Mouse (Mus musculus) layer of hippocampus, postnatal 10 days (tissue): ENCODE results near the gene Slc15a5. TPM values are rescaled to one million over a fixed set of nuclear protein-coding genes. Genes with fewer than 3 reads are reported as not detected.

Source experiments
- DNase-seq, 2 experiments: peaks; one replicate each; pipeline ENCODE4 v3.0.0; 2021; ENCODE audit warnings: low spot score in 2 of 2
- total RNA-seq, 2 experiments: library from RNA; stranded (reverse); gene quantifications; 2 replicates each; pipeline ENCODE4 v1.2.3; 2021

Slc15a5 gene
- total RNA-seq, 2 experiments from 2014 or later = not detected

GRCm38 (mm10) chr6:137963703-137964102 is 116.0 kb downstream of the Slc15a5 start:
- DNase-seq = no peak

- DNase-seq = no peak
Measured at GRCm38 (mm10) chr6:137962836-137963235, 116.9 kb downstream of the Slc15a5 start.

GRCm38 (mm10) chr6:137960023-137960778 is 119.5 kb downstream of the Slc15a5 start:
- no peak for DNase-seq

DNA sequence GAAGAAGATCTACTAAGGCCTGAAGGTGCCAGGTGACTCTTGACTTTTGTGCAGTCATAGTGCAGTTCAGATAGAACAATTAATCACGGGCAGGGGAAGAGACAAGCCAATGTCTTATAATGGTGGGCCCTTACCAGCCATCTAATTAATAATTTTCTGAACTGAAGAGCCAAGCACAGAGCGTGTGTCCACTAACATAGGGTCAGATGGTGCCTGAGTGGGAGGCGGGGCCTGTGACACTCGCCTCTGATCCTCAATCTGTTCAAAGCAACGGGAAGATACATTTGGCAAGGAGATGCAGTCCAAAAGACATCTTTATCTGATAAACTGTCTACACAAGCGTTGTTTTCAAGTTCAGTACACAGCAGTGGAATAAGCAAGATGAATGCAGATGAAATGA is 122.1 kb downstream of the Slc15a5 start:
- DNase-seq = no peak

- DNase-seq = no peak
Measured at GRCm38 (mm10) chr6:137956783-137957429, 122.8 kb downstream of the Slc15a5 start.

DNA sequence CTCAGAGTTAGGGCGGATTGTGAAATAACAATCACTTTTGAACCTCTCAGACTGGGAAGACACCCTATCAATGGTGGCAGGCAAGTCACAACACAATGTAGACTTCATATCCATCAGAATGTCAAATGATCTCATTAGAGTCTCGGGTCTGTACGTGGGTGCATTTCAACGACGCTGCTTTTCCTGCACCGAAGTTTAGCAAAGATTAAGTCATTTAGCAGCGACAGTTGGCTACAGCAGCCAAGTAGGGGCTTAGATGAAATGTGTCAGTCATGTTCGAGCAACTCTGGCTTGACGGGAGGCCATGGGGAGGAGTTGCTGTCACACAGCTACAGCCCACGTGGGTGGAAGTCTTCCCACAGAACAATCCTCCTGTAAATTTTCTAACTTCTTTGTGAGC is 133.2 kb downstream of the Slc15a5 start:
- no peak for DNase-seq

GRCm38 (mm10) chr6:137940374-137941218 is 139.1 kb downstream of the Slc15a5 start:
- DNase-seq = no peak

DNA sequence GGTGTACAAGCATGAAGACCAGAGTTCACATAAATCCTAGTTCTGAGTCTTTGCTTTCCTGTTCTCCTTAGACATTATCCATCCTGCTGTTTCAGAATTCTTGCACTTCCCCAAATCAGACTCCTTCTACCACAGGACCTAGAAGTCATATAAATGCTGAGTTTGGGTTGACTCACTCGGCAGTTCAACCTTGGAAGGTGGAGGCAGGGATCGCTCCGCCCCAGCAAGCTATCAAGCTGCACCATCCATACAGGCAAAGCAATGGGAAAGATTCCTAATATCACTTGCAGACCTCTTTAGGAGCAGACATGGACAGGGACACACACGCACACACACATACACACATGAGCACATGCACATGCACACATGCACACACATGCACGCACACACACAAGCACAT is 142.2 kb downstream of the Slc15a5 start:
- no peak for DNase-seq

GRCm38 (mm10) chr6:137936268-137936667 is 143.4 kb downstream of the Slc15a5 start:
- DNase-seq = no peak

DNA sequence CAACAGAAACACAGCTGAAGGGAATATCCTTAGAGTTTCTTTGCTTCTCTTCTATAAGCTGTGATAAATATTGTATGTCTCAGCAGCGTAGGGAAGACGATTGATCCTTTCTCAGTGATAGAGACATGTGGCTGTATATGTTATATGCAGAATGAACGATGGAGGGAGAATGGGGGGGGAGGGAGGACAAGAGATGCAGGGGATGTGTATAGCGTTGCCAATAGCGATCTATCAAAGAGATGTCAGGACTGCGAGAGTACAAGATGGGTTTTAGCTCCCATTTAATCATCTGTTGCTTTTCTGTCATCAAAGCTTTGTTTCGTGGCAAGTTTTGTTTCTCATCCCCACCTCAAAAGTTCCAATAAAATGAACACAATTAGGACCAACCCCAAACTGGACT is 143.9 kb downstream of the Slc15a5 start:
- no peak for DNase-seq

DNA sequence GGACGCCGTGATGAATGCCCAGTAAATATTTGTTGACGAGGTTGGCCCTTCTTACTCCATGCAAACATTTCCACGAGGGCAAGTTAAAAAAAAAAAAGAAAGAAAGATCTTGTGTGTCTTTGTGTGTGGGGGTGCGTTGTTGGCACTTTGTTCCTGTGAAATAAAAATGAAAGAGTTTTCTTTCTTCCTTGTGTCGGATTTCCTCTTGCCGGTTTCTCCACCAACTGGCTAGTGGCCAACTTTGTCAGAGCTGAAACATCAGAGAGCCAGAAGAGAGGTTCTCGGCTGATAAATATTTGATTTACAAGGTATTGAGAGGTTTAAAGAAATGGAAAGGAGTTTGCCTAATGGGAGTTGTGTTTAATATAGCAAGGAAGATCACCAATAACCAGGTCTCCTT is 144.4 kb downstream of the Slc15a5 start:
- DNase-seq = peak; percentile 22 to 32

- DNase-seq = peak; percentile 15 to 47
Measured at GRCm38 (mm10) chr6:137934545-137935298, 145.0 kb downstream of the Slc15a5 start.

Other genes starting within 250 kb of the Slc15a5 start
- 10 to 100 TPM; 10.1 to 12.7 TPM for gene Mgst1, start 60.4 kb upstream of the Slc15a5 start, total RNA-seq